Mouse (Mus musculus) heart, adult 18-20 months (tissue): ENCODE data around the gene Yipf3. TPM values are rescaled to one million over a fixed set of nuclear protein-coding genes. Genes with fewer than 3 reads are reported as not detected.
A peak's percentile ranks its signal among the peaks of the same experiment; 100 is the strongest.

ENCODE experiments used
- DNase-seq, 2 experiments: peaks; one replicate each; pipeline ENCODE4 v3.0.0; 2021 to 2022; ENCODE audit warnings: mixed read lengths in 1 of 2
- microRNA-seq, 2 experiments: library from miRNA; unstranded; fragments of <30 nt; microRNA quantifications; one replicate each; pipeline ENCODE4 v1.2.0; 2022
- total RNA-seq, 2 experiments: library from RNA; stranded (reverse); gene quantifications; 2 replicates each; pipeline ENCODE4 v1.2.3; 2021

Yipf3 gene
- total RNA-seq, 2 experiments from 2014 or later = 73.6 to 77.5 TPM

DNA sequence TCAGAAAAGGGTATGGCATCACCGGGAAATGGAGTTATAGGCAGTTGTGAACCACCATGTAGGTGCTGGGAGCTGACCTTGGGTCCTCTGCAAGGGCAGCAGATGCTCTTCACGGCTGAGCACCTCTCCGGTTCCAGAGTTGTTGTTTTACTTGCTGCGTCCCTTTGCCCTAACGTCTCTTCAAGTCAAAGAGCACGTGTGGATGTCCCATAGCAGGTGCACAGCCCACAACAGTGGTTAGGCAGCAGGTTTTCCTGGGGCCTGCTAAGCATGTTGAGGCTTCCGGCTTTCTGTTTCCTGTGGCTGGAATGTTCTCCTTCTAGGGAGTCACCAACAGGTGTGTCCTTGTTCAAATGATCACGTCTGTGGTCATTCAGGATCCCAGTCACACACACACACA, 36.0 kb downstream of the Yipf3 start:
- no peak for DNase-seq

DNA sequence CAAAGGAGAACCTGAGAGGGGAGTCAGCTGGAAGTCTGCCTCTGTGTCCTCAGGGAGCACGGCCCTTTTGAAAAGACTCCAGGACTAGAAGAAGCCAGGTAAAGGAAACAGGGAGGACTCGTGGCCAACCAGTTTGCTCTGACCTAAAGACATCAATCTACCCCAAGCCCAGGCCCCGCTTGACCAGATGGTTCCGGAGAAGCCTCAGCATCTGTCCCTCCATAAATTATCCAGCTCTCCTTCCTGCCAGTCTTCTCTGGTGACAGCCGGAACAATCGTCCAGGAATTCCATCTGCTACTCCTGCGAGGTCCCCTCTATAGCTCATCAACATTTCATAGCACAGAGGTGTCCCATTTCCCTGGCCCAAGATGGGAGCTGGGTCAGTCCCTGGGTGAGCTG, 36.8 kb downstream of the Yipf3 start:
- no peak for DNase-seq

DNA sequence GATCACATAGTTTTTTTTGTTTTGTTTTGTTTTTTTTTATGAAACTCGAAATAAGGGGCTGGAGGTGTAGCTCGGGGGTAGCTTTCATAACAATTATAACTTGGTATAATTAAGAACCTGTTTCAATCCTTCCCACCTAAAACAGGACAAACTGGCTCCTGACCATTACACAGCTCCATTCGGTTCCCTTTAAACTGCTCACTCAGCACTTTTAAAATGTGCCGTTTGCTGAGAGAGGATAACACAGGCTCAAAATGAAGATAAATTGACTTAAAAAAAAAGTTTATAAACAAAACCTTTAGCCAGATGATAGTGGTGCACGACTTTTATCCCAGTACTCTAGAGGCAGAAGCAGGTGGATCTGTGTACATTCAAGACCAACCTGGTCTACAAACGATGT, 37.5 kb downstream of the Yipf3 start:
- DNase-seq = no peak

DNA sequence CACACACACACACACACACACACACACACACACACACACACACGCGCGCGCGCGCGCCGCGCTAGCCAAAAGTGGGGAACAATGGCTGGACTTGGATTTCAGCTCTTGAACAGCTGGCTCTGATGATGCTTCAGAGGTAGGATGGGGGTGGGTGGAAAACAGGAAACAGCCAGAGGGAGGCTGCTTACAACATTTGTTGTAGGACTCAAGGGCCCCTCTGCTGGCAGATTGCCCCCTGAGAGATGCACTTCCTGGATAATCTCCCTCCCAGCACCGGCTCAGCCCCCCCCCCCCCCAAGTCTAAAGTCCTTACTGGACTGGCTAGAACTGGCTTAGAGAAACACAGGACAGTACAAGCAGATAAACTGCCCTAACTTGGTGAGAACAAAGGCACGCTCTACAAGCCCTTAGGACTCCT, 39.8 kb downstream of the Yipf3 start:
- DNase-seq = peak; percentile 63 to 83

DNA sequence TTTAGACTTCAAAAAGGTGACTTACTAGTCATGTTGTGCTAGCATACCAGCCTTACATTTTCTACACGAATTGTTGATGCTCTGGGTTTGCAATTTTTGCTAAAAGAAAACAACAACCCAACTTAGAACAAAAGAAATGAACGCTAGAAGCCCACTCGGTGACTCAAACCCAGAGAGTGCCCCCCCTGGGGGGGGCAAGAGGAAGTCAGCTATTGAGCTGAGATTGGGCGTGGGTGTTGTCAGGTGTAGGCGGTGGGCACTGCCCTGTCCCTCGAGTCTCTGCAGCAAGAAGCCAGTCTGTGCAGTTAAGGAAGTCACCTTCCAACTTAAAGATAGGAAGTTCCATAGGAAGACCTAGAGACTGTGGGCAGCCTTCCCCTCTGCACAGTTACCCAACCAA, 48.7 kb downstream of the Yipf3 start:
- no peak for DNase-seq

DNA sequence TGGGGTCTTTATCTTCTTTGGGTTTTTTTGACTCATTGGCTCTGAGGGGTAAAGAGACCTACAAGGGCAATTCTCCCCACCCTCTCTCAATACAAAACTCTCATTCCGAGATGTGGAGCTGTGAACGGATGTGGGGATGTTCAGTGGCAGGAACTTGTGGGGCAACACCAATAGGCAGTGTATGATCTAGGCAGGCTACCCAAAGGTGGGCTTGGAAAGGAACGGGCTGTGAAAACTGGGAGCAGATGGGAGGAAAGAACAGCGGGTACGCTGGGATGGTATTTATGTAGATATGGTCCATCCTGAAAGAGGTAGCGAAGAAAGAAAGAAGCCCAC, 49.1 kb downstream of the Yipf3 start:
- DNase-seq = no peak

DNA sequence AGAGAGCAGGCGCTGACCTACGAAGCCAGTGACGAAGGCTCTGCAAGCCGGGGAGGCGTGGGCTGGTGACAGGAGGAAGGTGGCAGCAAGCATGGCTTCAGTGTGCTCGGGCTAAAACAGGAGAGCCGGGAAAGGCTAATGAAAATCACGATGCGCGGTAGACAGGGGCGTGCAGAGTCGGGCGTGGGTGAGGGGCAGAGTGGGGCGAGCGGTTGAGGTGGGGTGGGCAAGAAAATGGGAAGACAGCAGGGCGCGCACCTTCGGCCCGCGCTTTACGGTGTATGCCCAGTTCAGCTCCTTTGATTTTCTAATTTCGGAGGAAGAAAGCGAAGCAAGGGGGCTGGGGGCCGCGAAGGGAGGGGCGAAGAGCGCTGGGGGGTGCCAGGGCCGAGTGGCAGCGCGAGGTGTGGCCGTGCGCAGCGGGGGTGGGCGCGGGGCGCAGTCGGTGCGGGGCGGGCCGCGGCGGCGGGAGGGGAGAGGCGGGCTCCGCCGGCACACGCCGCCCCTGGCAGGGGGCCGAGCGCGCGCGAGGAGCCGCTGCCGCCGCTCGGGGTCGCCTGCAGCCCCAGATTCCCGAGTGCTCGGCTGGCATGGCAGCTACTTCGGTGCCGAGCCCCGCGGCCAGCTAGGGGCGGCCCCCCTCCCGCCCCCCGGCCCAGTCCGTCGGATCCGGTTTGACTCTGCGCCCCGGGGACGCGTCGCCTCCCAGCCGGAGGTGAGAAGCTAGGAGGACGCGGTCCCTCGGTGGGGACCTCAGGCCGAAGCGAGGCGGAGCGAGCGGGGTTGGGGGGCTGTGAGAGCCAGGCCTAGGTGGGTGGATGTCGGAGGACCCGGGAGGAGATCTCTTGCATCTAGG, 49.7 kb downstream of the Yipf3 start, which contains the start of gene Dlk2:
TSS of gene Dlk2 (plus strand) at position 58 of the 856 bp plus-strand sequence.
- no peak for DNase-seq

DNA sequence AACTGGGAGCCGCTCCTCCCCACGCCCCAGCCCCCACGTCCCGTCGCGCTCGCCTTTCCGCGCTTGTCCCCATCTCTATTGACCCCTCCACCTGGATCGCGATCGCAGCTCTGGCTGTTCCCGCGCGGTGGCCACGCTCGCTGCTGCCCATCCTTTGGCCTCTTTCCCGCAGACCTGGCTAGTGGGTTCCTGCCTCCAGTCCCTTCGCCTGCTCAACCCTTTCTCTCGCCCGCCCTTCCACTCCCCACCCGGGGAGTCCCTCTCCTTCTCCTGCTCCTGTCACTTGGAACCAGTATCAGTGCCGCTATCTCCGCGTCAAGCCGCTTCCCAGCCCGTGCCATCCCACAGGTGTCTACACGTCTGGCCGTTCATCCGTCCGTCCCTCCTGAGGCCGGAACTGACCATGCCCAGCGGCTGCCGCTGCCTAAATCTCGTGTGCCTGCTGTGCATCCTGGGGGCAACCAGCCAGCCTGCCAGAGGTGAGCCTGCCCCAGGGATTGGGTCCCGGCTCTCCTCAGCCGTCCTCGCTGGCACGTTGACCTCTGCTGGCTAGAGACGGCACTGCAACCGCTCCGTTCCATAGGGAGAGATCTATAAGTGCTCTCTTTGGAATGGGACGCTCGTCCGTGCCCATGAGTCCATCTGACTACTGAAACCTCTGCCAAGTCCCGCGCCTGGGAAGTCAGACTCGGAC, 50.5 kb downstream of the Yipf3 start:
- peak; percentile 79 to 93 for DNase-seq

DNA sequence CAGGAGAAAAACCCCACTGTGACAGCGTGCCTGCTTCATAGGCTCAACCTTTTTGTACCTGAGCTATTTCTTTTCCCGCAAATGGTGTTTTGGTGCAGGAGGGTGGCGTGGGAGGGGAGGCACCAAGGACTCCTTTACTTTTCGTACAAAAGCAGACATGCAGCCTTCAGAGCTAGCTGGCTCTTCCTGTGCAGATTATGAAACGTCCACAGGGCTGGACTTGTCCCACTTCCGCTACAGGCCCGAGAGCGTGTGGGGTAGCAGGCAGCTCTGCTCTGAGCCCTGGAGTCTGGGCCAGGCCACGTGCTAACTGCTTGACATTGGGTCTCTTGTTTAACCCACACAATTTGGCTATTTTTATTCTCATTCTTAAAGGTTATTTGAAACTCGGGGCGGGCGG, 54.0 kb downstream of the Yipf3 start:
- DNase-seq = no peak

Small RNA genes lying within 50 kb of the gene (microRNA-seq; reads per million reads assigned to microRNA genes)
- gene Mir693 = 0.38 to 0.54 reads per million in 2 experiments

Other genes starting within 250 kb of the Yipf3 start
- gene Vegfa, start 215.7 kb upstream of the Yipf3 start, total RNA-seq = 100 to 1,000 TPM; 233 to 240 TPM
- 100 to 1,000 TPM; 143 to 145 TPM for gene Mrps18a, start 137.1 kb upstream of the Yipf3 start, total RNA-seq
- under 1 TPM; 0.41 to 0.60 TPM for gene Rsph9, start 103.9 kb upstream of the Yipf3 start, total RNA-seq
- gene Mad2l1bp, start 94.5 kb upstream of the Yipf3 start, total RNA-seq = 10 to 100 TPM; 28.0 to 30.4 TPM
- gene Gtpbp2, start 87.0 kb upstream of the Yipf3 start, total RNA-seq = 10 to 100 TPM; 49.5 to 51.2 TPM
- 1 to 10 TPM; 8.0 to 9.5 TPM for gene Polh, start 45.4 kb upstream of the Yipf3 start, total RNA-seq
- 10 to 100 TPM; 20.5 to 21.7 TPM for gene Xpo5, start 45.3 kb upstream of the Yipf3 start, total RNA-seq
- 10 to 100 TPM; 24.5 to 27.2 TPM for gene Polr1c, start within 50 bp of the Yipf3 start, total RNA-seq
- gene Lrrc73, start 5.5 kb downstream of the Yipf3 start, total RNA-seq = under 1 TPM; 0.18 to 0.37 TPM
- gene Tjap1, start 34.9 kb downstream of the Yipf3 start, total RNA-seq = 10 to 100 TPM; 29.7 to 29.9 TPM
- under 1 TPM; 0.20 to 0.21 TPM for gene Dlk2, start 49.3 kb downstream of the Yipf3 start, total RNA-seq
- gene Abcc10, start 80.3 kb downstream of the Yipf3 start, total RNA-seq = 1 to 10 TPM; 3.6 to 4.2 TPM
- gene Zfp318, start 135.7 kb downstream of the Yipf3 start, total RNA-seq = 10 to 100 TPM; 17.1 to 21.7 TPM
- gene Crip3, start 180.8 kb downstream of the Yipf3 start, total RNA-seq = 1 to 10 TPM in 1 of 2 experiments, under 1 TPM in 1; 0.82 to 1.2 TPM
- not detected for gene Slc22a7, start 190.4 kb downstream of the Yipf3 start, total RNA-seq
- under 1 TPM; 0.20 to 0.28 TPM for gene Ttbk1, start 239.6 kb downstream of the Yipf3 start, total RNA-seq
- gene Dnph1, start 248.6 kb downstream of the Yipf3 start, total RNA-seq = 1 to 10 TPM; 1.2 to 1.5 TPM